Mouse (Mus musculus): ENCODE data around the gene Naxe. TPM values are rescaled to one million over a fixed set of nuclear protein-coding genes. Genes with fewer than 3 reads are reported as not detected.

The Naxe gene
- polyA plus RNA-seq, 1 experiment from 2014 or later, result 134 TPM

DNA sequence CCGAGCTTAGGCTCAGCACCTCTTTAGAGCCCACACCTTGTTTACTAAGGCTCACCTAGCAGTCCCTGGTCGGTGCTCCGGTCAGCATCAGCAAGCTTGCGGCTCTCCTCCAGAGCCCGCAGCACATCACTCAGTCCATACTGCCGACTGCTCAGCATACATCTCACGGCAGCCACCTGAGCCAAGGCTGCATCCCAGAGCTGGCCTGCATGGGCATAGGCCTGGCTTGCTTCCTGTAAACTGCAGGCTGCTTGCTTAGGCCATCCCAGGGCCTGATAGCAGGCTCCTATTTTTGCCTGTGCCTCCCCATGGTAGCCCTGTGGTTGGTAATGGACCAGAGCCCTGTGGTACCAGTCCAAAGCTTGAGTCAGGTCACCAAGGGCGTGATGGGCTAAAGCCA, 16.5 kb upstream of the Naxe start:
- Histone ChIP-seq H3K27me3 (ENCODE audit: control insufficient read depth, insufficient read depth, low read length) (no peaks in the 10 kb centered on the region), H3K4me1 (replicated peaks; ENCODE audit: control insufficient read depth, insufficient read depth) (no peaks in the 10 kb centered on the region), H3K9me3 (ENCODE audit: control insufficient read depth, low read length) (no peaks in the 10 kb centered on the region), H3K4me3 (ENCODE audit: low read depth, low read length) (no peak overlapping the region), H3K36me3 (ENCODE audit: control insufficient read depth, insufficient read depth, low read length) (no peaks in the 10 kb centered on the region), H3K27ac (replicated peaks) (no peak overlapping the region), H3K4me2 (replicated peaks; ENCODE audit: low read depth) (no peak overlapping the region), H3K9ac (ENCODE audit: low read length) (no peak overlapping the region)
- TF ChIP-seq CTCF (IDR thresholded peaks at IDR 0.05; ENCODE audit: low read depth), result no peak
- TF ChIP-seq EP300 (optimal IDR thresholded peaks at IDR 0.05), result no peak
- WGBS, result 73% methylated on average over 8 of the region's 8 CpGs
- ATAC-seq (ENCODE audit: low FRiP score, low TSS enrichment) (no peak), DNase-seq (ENCODE audit: low spot score) (no peak)

DNA sequence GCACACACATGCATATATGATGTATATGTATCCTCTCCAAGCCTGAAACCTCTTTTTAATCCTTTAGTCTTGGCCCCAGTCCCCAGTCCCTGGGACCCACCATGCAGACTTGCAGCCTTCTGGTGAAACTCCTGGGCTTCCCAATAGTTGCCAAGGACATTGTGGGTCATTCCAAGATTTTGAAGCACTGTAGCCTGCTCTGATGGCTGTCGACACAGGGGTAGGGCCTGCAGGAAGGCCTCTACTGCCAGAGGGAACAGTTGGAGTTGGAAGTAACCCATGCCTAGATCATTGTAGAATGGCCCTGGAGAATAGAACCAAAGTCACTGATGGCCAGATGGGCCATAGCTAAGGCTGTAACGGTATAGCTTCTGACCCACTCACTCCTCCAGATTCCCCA, 16.1 kb upstream of the Naxe start:
- ATAC-seq (ENCODE audit: low FRiP score, low TSS enrichment) (no peak), DNase-seq (ENCODE audit: low spot score) (no peak)
- H3K9me3 ChIP-seq (ENCODE audit: control insufficient read depth, low read length), result no peaks in the 10 kb centered on the region
- no peak overlapping the region for H3K27ac ChIP-seq (replicated peaks)
- H3K36me3 ChIP-seq (ENCODE audit: control insufficient read depth, insufficient read depth, low read length), result no peaks in the 10 kb centered on the region
- 64% methylated on average over 2 of the region's 2 CpGs for WGBS
- no peak for TF ChIP-seq CTCF (IDR thresholded peaks at IDR 0.05; ENCODE audit: low read depth)
- no peak for TF ChIP-seq EP300 (optimal IDR thresholded peaks at IDR 0.05)
- H3K27me3 ChIP-seq (ENCODE audit: control insufficient read depth, insufficient read depth, low read length), result no peaks in the 10 kb centered on the region
- no peaks in the 10 kb centered on the region for H3K4me1 ChIP-seq (replicated peaks; ENCODE audit: control insufficient read depth, insufficient read depth)
- no peak overlapping the region for H3K4me3 ChIP-seq (ENCODE audit: low read depth, low read length)
- no peak overlapping the region for H3K9ac ChIP-seq (ENCODE audit: low read length)
- no peak overlapping the region for H3K4me2 ChIP-seq (replicated peaks; ENCODE audit: low read depth)

DNA sequence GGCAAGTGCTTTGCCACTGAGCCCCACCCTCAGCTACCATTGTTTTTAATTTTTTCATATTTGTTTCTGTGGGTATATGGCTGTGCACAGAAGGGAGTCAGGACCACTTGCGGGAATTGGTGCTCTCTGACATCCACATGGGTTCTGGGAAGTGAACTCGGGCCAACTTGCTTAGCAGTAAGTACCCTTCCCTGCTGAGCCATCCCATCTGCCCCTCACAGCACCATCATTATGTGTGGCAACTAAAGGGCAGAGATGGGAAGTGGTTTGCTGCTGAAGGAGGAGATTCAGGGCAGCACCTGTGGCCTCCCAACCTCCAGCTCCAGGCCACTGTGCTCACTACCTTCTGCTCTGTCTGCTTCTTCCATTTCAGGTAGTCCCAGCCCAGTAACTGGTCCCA, 15.3 kb upstream of the Naxe start:
- Histone ChIP-seq H3K27ac (replicated peaks) (no peak overlapping the region), H3K4me1 (replicated peaks; ENCODE audit: control insufficient read depth, insufficient read depth) (no peaks in the 10 kb centered on the region), H3K4me3 (ENCODE audit: low read depth, low read length) (no peak overlapping the region), H3K9ac (ENCODE audit: low read length) (no peak overlapping the region), H3K36me3 (ENCODE audit: control insufficient read depth, insufficient read depth, low read length) (no peaks in the 10 kb centered on the region), H3K9me3 (ENCODE audit: control insufficient read depth, low read length) (no peaks in the 10 kb centered on the region), H3K27me3 (ENCODE audit: control insufficient read depth, insufficient read depth, low read length) (no peaks in the 10 kb centered on the region), H3K4me2 (replicated peaks; ENCODE audit: low read depth) (no peak overlapping the region)
- no peak for TF ChIP-seq EP300 (optimal IDR thresholded peaks at IDR 0.05)
- no peak for TF ChIP-seq CTCF (IDR thresholded peaks at IDR 0.05; ENCODE audit: low read depth)
- 70% methylated on average over 2 of the region's 2 CpGs for WGBS
- no peak for ATAC-seq (ENCODE audit: low FRiP score, low TSS enrichment)
- no peak for DNase-seq (ENCODE audit: low spot score)

GRCm38 (mm10) chr3:88071783-88072182, 13.5 kb upstream of the Naxe start:
- peak; percentile 79 for ATAC-seq (ENCODE audit: low FRiP score, low TSS enrichment)
- H3K4me3 ChIP-seq (ENCODE audit: low read depth, low read length), result no peak overlapping the region
- DNase-seq (ENCODE audit: low spot score), result peak; percentile 87
- H3K27me3 ChIP-seq (ENCODE audit: control insufficient read depth, insufficient read depth, low read length), result no peaks in the 10 kb centered on the region
- TF ChIP-seq EP300 (optimal IDR thresholded peaks at IDR 0.05) (no peak), CTCF (IDR thresholded peaks at IDR 0.05; ENCODE audit: low read depth) (peak; percentile 95)
- H3K9ac ChIP-seq (ENCODE audit: low read length), result no peak overlapping the region
- H3K4me2 ChIP-seq (replicated peaks; ENCODE audit: low read depth), result no peak overlapping the region
- no peak overlapping the region for H3K27ac ChIP-seq (replicated peaks)
- no peaks in the 10 kb centered on the region for H3K9me3 ChIP-seq (ENCODE audit: control insufficient read depth, low read length)
- H3K36me3 ChIP-seq (ENCODE audit: control insufficient read depth, insufficient read depth, low read length), result no peaks in the 10 kb centered on the region
- 0% methylated on average over 5 of the region's 5 CpGs for WGBS
- no peaks in the 10 kb centered on the region for H3K4me1 ChIP-seq (replicated peaks; ENCODE audit: control insufficient read depth, insufficient read depth)

- WGBS, result 17% methylated on average over 2 of the region's 2 CpGs
- DNase-seq (ENCODE audit: low spot score) (no peak), ATAC-seq (ENCODE audit: low FRiP score, low TSS enrichment) (no peak)
- H3K4me3 ChIP-seq (ENCODE audit: low read depth, low read length), result no peak overlapping the region
- no peaks in the 10 kb centered on the region for H3K27me3 ChIP-seq (ENCODE audit: control insufficient read depth, insufficient read depth, low read length)
- no peak for TF ChIP-seq CTCF (IDR thresholded peaks at IDR 0.05; ENCODE audit: low read depth)
- TF ChIP-seq EP300 (optimal IDR thresholded peaks at IDR 0.05), result no peak
- no peaks in the 10 kb centered on the region for H3K9me3 ChIP-seq (ENCODE audit: control insufficient read depth, low read length)
- no peak overlapping the region for H3K4me2 ChIP-seq (replicated peaks; ENCODE audit: low read depth)
- no peaks in the 10 kb centered on the region for H3K4me1 ChIP-seq (replicated peaks; ENCODE audit: control insufficient read depth, insufficient read depth)
- no peaks in the 10 kb centered on the region for H3K36me3 ChIP-seq (ENCODE audit: control insufficient read depth, insufficient read depth, low read length)
- no peak overlapping the region for H3K27ac ChIP-seq (replicated peaks)
- H3K9ac ChIP-seq (ENCODE audit: low read length), result no peak overlapping the region
These were observed 10.1 kb upstream of the Naxe start for GRCm38 (mm10) chr3:88068386-88068785.

DNA sequence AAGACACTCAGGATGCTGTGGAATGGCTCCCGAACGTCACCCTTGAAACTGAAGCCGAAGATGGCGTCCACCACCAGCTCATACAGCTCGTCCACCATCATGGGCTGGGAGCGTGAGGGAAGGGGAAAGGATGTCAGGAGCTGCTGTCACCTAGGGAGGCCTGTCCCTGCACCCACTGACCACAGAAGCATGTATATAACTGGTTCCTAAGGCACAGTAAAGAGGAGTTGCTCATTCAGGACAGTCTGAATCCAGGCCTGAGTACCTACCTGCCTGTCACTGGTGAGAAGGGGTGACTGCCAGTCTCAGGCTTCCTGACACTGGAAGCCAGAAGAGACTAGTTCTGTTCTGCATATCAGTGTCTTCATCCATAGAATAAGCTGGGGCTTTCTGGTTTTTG, 1.3 kb downstream of the Naxe start:
- ATAC-seq (ENCODE audit: low FRiP score, low TSS enrichment), result no peak
- WGBS, result 86% methylated on average over 6 of the region's 6 CpGs
- H3K4me3 ChIP-seq (ENCODE audit: low read depth, low read length), result no peak overlapping the region

More for the DNA sequence above, 1.3 kb downstream of the Naxe start:
- no peaks in the 10 kb centered on the region for H3K9me3 ChIP-seq (ENCODE audit: control insufficient read depth, low read length)
- no peak for DNase-seq (ENCODE audit: low spot score)
- TF ChIP-seq EP300 (optimal IDR thresholded peaks at IDR 0.05) (no peak), CTCF (IDR thresholded peaks at IDR 0.05; ENCODE audit: low read depth) (no peak)
- H3K4me1 ChIP-seq (replicated peaks; ENCODE audit: control insufficient read depth, insufficient read depth), result 0 out of 2 replicates have a peak, but pooled peaks cover 2% of the 10 kb centered on the region
- no peak overlapping the region for H3K27ac ChIP-seq (replicated peaks)
- peaks cover 9% of the 10 kb centered on the region for H3K36me3 ChIP-seq (ENCODE audit: control insufficient read depth, insufficient read depth, low read length)
- peak overlapping the region; percentile 83; the same call in 1 of the 2 replicates for H3K9ac ChIP-seq (ENCODE audit: low read length)
- H3K4me2 ChIP-seq (replicated peaks; ENCODE audit: low read depth), result peak overlapping the region; percentile 95; the same call in 1 of the 2 replicates
- no peaks in the 10 kb centered on the region for H3K27me3 ChIP-seq (ENCODE audit: control insufficient read depth, insufficient read depth, low read length)

Measured in stomach, postnatal 0 days (tissue).